Mouse (Mus musculus): ENCODE measurements around the gene Cpn2. TPM values are rescaled to one million over a fixed set of nuclear protein-coding genes. Genes with fewer than 3 reads are reported as not detected.

The Cpn2 gene
- total RNA-seq (2022) = under 1 TPM in 2 of 4 experiments, not detected in 2; 0.17 to 0.22 TPM

GRCm38 (mm10) chr16:30267359-30267758 lies at the start of gene Cpn2:
TSS of gene Cpn2 (minus strand) at chr16:30267499.
- DNase-seq (ENCODE audit: low spot score) = no peak

DNA sequence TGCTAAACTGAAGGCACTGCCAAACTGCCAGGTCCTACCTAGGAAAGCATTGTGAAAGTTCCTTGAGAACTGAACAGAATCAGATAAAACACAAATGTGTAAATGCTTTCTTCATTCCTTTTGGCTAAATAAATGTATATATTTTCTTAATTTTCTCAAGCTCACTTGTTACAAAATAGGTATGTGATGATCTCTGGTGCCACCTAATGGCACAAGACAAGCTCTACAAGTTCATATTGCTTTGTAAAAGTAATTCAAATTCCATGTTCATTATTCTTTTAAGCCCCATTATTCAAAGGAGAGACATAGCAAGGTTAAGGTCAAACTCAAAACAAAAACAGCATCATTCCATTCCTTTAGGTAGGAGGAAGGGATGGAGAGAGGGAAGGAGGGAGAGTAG lies 46.9 kb upstream of the Cpn2 start:
- DNase-seq (ENCODE audit: low spot score) = no peak

DNA sequence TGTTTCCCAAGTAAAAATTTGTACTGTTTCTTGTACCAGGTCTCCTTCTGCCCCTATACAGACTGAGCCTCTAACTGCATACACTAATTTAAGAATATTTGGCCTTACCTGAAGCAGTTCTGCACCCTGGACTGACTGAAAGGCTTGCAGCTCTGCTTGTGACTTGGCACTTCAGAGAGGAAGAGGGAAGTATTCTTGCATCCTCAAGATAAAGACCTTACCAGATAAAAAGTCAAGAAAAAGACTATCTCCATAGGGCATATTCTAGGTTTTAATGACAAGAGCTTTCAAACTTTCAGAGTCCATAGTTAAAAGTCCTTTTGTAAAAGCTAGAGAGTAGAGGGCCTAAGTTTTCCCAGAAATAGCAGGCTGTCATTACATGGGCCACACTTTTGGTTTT lies 43.3 kb upstream of the Cpn2 start, which contains the start of gene Gp5:
Gene Gp5 (minus strand): TSS at position 133 of the 400 bp plus-strand sequence.
- DNase-seq (ENCODE audit: low spot score) = no peak

GRCm38 (mm10) chr16:30310171-30310515 lies 42.8 kb upstream of the Cpn2 start:
- no peak for DNase-seq (ENCODE audit: low spot score)

GRCm38 (mm10) chr16:30309395-30310170 lies 42.3 kb upstream of the Cpn2 start:
- no peak for DNase-seq (ENCODE audit: low spot score)

DNA sequence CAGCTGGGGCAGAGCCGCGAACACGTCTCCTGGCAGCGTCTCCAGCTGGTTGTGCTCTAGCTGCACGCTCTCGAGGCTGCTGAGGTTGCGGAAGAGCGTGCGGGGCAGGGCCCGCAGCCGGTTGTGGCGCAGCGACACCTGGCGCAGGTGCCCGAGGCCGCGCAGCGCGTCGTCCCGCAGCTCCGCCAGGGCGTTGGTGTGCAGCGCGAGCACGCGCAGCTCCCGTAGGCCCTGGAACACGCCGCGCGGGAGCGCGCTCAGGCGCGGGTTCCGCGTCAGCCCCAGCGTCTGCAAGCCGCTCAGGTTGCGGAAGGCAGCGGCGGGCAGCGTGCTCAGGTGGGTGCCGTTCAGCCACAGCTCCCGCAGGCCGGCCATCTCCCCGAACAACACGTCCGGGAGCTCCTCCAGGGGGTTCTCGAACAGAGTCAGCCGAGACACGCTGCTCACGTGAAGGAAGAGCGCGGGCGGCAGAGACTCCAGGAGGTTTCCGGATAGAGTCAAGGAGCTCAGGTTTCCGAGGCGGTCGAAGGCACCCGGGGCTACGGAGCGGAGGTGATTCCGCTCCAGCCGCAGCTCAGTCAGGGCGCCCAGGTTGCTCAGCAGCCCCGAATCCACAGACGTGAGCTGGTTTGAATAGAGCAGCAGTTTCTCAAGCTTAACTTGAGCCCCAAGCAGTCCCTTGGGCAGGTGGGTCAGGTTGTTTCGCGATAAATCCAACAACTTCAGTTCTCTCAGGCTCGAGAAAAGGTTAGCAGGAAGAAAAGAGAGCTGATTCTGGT lies 41.5 kb upstream of the Cpn2 start:
- no peak for DNase-seq (ENCODE audit: low spot score)

DNA sequence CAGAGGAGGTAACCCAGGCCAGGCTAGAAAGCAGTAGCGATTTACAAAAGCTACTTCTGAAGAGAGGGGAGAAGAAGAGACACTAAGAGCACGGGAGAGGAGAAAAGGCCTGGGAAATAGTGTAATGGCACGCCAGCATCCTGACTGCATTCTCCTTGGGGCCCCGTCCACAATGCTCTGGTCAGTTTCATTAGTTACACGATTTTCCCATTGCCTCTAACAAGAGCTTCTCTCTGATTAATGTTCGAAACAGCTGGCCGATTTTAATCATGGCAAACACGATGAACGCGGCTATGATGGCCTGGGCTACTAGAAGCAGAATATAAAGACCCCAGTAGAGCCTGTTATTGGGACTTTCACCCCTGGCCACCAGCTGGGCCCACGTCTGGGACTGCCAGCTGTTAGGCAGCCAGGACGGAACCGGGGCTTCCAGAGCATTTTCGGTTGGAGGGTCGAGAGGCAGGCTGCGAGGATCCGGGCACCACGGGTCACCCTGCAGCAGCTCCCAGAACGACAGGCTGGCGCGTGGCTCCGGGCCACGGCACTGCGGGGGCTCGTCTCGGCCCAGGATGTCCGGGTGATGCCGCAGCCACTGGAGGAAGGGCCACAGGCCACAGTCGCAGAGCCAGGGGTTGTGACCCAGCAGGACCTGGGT lies 40.8 kb upstream of the Cpn2 start:
- no peak for DNase-seq (ENCODE audit: low spot score)

GRCm38 (mm10) chr16:30307306-30307705 lies 40.0 kb upstream of the Cpn2 start:
- no peak for DNase-seq (ENCODE audit: low spot score)

GRCm38 (mm10) chr16:30306102-30306501 lies 38.8 kb upstream of the Cpn2 start:
- DNase-seq (ENCODE audit: low spot score) = no peak

GRCm38 (mm10) chr16:30304236-30304635 lies 36.9 kb upstream of the Cpn2 start:
- DNase-seq (ENCODE audit: low spot score) = no peak

- no peak for DNase-seq (ENCODE audit: low spot score)
Observed at GRCm38 (mm10) chr16:30303411-30303810, 36.1 kb upstream of the Cpn2 start.

DNA sequence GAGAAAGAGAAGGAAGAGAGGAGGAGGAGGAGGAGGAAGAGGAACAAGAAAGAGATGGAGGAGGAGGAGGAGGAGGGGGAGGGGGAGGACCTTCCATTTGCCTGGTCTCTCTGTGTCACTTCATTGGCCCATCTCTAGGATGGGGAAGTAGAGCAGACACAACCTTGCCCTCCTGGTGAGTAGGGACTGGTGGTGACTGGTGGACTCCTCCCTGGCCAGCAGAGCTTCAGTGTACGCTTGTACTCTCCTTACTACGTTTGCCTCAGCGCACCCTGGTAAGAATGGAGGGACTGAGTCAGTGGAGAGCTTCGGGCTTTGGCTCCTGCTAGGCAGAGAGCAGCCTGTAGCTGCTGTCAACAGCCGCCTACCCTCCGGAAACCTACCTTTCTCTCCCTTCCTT lies 35.4 kb upstream of the Cpn2 start:
- no peak for DNase-seq (ENCODE audit: low spot score)

DNA sequence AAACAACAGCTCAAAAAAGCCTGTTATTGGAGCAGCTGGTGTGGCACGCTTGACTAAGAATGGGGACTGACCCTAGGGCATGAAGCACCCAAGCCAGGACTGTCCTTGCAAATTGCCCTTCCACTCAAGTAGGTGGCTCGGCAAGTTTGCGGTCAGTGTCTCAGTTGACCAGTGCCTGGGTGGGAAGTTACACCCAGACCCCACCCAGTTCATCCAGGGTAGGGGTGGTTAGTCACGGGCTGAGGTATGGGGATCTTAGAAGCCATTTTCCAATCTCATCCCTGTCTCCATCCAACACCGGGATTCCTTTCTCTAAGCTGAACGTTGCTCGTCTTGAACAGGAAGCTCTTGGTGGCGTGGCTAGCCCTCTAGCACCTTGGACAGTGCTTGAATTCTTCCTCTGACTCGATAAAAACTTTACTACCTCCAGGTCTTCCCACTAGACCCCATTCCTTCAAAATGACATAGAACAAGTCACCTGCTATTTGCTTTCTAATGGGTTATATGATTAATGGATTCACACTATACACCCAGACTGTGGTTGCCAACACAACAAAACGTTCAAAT lies 32.5 kb upstream of the Cpn2 start:
- no peak for DNase-seq (ENCODE audit: low spot score)

- no peak for DNase-seq (ENCODE audit: low spot score)
Observed at GRCm38 (mm10) chr16:30297450-30297849, 30.2 kb upstream of the Cpn2 start.

- no peak for DNase-seq (ENCODE audit: low spot score)
Observed at GRCm38 (mm10) chr16:30296601-30297275, 29.4 kb upstream of the Cpn2 start.

DNA sequence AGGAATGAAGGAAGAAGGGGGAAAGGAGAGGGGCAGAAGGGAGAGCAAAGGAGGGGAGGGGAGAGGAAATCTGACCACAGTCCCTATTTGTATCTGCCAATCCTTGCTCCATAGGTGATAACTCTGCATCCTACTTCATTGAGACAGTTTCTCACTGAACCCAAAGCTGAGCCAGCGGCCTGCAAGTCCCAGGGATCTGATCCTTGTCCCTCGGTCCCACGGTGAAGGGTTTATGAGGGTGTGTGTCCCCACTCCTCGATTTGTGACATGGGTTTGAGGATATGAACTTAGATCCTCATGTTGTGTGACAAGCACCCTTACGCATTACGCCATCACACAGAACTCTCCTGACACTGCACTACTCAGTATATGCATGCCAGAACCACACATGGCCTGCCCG lies 27.8 kb upstream of the Cpn2 start:
- DNase-seq (ENCODE audit: low spot score) = no peak

DNA sequence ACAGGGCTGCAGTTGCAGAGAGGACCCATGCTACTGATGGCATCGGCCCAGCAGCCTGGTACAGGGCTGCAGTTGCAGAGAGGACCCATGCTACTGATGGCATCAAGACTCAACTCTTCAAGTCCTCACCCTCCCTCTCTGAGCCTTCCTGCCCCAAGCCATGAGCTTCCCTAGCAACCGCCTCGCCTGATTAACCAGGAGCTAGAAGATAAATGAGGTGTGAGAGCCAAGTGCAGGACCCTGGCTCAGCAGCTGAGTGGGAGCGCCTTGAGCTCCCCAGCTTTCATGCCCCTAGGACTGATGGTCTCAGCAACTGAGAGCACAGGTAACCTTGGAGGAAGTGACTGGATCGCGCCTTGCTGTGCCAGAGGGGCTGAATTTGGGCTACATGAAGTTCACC lies 23.1 kb upstream of the Cpn2 start:
- no peak for DNase-seq (ENCODE audit: low spot score)

- DNase-seq (ENCODE audit: low spot score) = no peak
Observed at GRCm38 (mm10) chr16:30285701-30286100, 18.4 kb upstream of the Cpn2 start.

DNA sequence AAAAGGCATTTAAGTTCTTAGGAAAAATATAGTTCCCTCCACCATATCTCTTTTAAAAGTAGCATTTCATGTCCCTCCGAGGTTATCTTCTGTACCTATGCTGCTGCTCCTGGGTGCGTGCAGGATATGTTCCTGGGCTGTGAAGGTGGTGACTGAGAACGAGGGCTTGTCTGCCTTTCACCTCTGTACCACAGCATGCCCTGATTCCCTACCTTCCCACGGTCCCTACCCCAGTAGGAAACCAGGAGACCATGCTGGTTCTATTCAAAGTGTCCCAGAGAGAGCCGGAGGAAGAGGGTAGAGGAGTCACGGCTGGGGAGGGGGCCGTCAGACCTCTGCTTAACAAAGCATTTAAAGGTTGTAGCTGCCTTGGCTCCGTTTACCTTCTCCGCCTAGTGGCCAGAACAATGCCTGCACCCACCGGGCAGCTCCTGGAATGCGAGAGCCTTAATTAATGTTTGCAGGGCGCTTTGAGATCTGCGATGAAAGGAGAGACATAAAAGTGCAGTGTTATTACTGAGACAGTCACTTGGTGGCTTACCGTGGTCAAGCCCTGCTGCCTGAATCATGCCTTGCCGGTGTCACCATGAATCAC lies 16.5 kb upstream of the Cpn2 start:
- peak; percentile 11 for DNase-seq (ENCODE audit: low spot score)

- DNase-seq (ENCODE audit: low spot score) = no peak
Observed at GRCm38 (mm10) chr16:30282844-30283495, 15.7 kb upstream of the Cpn2 start, which contains the start of gene Lrrc15. TSS of gene Lrrc15 (minus strand) at chr16:30283256.
